In the genomic region with DNA sequence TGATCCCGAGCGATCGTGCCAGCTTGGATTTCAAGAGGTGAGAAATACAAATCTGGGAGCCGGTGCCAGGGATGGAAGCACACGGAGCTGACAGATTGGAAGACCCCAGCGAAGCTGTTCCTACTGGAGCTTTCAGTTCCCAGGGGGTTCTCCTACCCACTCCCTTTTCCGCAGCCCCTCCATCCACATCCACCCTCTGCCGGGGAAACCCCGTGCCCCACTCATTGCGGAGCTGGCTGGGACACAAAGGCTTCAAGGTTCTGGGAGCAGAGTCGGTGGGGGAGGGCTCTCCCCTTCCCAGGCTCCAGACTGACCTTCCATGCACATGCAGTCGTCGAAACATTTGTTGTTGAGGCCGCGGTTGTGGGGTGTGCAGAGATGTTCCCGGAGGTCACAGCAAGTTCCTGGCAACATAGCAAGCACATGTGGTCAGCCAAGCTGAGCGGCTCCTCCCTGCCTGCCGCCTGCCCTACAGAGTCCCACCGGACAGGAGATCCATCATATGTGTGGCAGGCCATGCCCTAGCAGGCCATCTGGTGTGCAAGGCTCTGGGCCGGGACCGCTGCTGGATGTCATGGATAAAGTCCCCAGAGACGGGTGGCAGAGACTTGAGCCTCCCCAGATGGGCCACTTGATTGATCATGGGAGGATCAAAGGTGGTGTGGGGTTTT, we compare ENCODE assay signal across 8 mouse cellular contexts. TPM values are rescaled to one million over a fixed set of nuclear protein-coding genes. Genes with fewer than 3 reads are reported as not detected.
DNase-seq lines count a peak whose midpoint lies in the region; ATAC-seq lines count a peak whose summit lies in the region.

No protein-coding gene starts in this region.

- peak overlapping the region; percentile 74 for H3K27ac ChIP-seq in forebrain, embryonic 16.5 days (ENCODE audit: low read length)
- no peak overlapping the region for H3K27ac ChIP-seq in neural tube, embryonic 12.5 days

- H3K4me2 ChIP-seq in forebrain, embryonic 16.5 days (ENCODE audit: low read length) = no peak overlapping the region
- H3K4me2 ChIP-seq in neural tube, embryonic 12.5 days (replicated peaks) = 0 out of 2 replicates have a peak overlapping the region, but pooled peaks have one; percentile 10

- no peak overlapping the region for H3K9ac ChIP-seq in forebrain, embryonic 16.5 days (replicated peaks; ENCODE audit: low read depth, low read length)
- no peak overlapping the region for H3K9ac ChIP-seq in neural tube, embryonic 12.5 days

- peaks cover 87% of the 10 kb centered on the region for H3K36me3 ChIP-seq in megakaryocyte, embryonic 14.5 days (replicated peaks; ENCODE audit: low read length)
- peaks cover 17% of the 10 kb centered on the region for H3K36me3 ChIP-seq in forebrain, embryonic 16.5 days (ENCODE audit: control insufficient read depth, insufficient read depth)
- H3K36me3 ChIP-seq in neural tube, embryonic 12.5 days = peaks cover 39% of the 10 kb centered on the region; the same call in 1 of the 2 replicates

- H3K4me1 ChIP-seq in megakaryocyte, embryonic 14.5 days = peaks cover 98% of the 10 kb centered on the region
- H3K4me1 ChIP-seq in forebrain, embryonic 16.5 days (replicated peaks; ENCODE audit: control insufficient read depth, insufficient read depth, low read length) = peaks cover 26% of the 10 kb centered on the region
- H3K4me1 ChIP-seq in neural tube, embryonic 12.5 days = peaks cover 13% of the 10 kb centered on the region

- no peaks in the 10 kb centered on the region for H3K27me3 ChIP-seq in megakaryocyte, embryonic 14.5 days (replicated peaks)
- no peaks in the 10 kb centered on the region for H3K27me3 ChIP-seq in forebrain, embryonic 16.5 days (replicated peaks; ENCODE audit: control insufficient read depth, insufficient read depth, low read length)
- H3K27me3 ChIP-seq in neural tube, embryonic 12.5 days (replicated peaks) = no peaks in the 10 kb centered on the region

- no peak for ATAC-seq in megakaryocyte, adult 5-6 weeks (ENCODE audit: poor library complexity, severe bottlenecking)
- peak; percentile 79 for ATAC-seq in forebrain, embryonic 16.5 days
- ATAC-seq in neural tube, embryonic 12.5 days (ENCODE audit: low FRiP score, low read depth) = peak; percentile 36

- 62% methylated on average over 22 of the region's 22 CpGs for WGBS in forebrain, embryonic 16.5 days
- WGBS in neural tube, embryonic 12.5 days = 51% methylated on average over 22 of the region's 22 CpGs

- H3K9me3 ChIP-seq in megakaryocyte, embryonic 14.5 days = no peaks in the 10 kb centered on the region
- no peaks in the 10 kb centered on the region for H3K9me3 ChIP-seq in forebrain, embryonic 16.5 days (ENCODE audit: control insufficient read depth, low read length)
- H3K9me3 ChIP-seq in neural tube, embryonic 12.5 days = no peaks in the 10 kb centered on the region

- peak overlapping the region; percentile 84 for H3K4me3 ChIP-seq in megakaryocyte, embryonic 14.5 days (replicated peaks)
- no peak overlapping the region for H3K4me3 ChIP-seq in forebrain, embryonic 16.5 days (replicated peaks; ENCODE audit: low read length)
- no peak overlapping the region for H3K4me3 ChIP-seq in neural tube, embryonic 12.5 days

- peak; percentile 94 for DNase-seq in heart, adult 11 months
- DNase-seq in heart, postnatal 4 days = no peak
- no peak for DNase-seq in left cerebral cortex, adult 9 months (ENCODE audit: low spot score in 2 of 2)
- DNase-seq in layer of hippocampus, adult 8-10 months (ENCODE audit: low spot score in 2 of 2) = no peak

RNA-seq across cellular contexts. Expression of a gene that starts 19.9 kb away (rescaled TPM):
- total RNA-seq in heart, postnatal 4 days (2021) = 10 to 100 TPM; 24.8 to 27.4 TPM
- 16.5 and 50.7 TPM in 2 replicates for polyA plus RNA-seq in megakaryocyte, embryonic 14.5 days (2012; ENCODE audit: insufficient read depth, low replicate concordance)
- total RNA-seq in megakaryocyte, adult 5-6 weeks (2015) = 13.8 and 19.0 TPM in 2 replicates
- total RNA-seq in megakaryocyte, adult 5-6 weeks (2017) = 31.9 and 36.0 TPM in 2 replicates
- 4.7 and 5.5 TPM in 2 replicates for polyA plus RNA-seq in forebrain, embryonic 16.5 days (2015; fragmentation: Nextera tagmentation; extraction: Ambion mirVana)
- polyA plus RNA-seq in neural tube, embryonic 12.5 days (2016; fragmentation: Nextera tagmentation; extraction: Ambion mirVana) = 9.4 and 10.2 TPM in 2 replicates
- total RNA-seq in layer of hippocampus, adult 8-10 months (2022) = 10 to 100 TPM in 2 of 4 experiments, 1 to 10 TPM in 2; 7.0 to 12.8 (median 9.1) TPM

RNA-seq across cellular contexts. Expression of a gene that starts 22.4 kb away (rescaled TPM):
- total RNA-seq in heart, postnatal 4 days (2021) = 10 to 100 TPM; 17.9 to 19.9 TPM
- polyA plus RNA-seq in megakaryocyte, embryonic 14.5 days (2012; ENCODE audit: insufficient read depth, low replicate concordance) = 26.0 and 35.6 TPM in 2 replicates
- total RNA-seq in megakaryocyte, adult 5-6 weeks (2015) = 21.9 and 25.3 TPM in 2 replicates
- total RNA-seq in megakaryocyte, adult 5-6 weeks (2017) = 3.6 and 5.9 TPM in 2 replicates
- 127 TPM in 2 replicates for polyA plus RNA-seq in forebrain, embryonic 16.5 days (2015; fragmentation: Nextera tagmentation; extraction: Ambion mirVana)
- 89.3 and 90.6 TPM in 2 replicates for polyA plus RNA-seq in neural tube, embryonic 12.5 days (2016; fragmentation: Nextera tagmentation; extraction: Ambion mirVana)
- total RNA-seq in layer of hippocampus, adult 8-10 months (2022) = 10 to 100 TPM; 12.5 to 17.7 (median 15.6) TPM

RNA-seq across cellular contexts. Expression of a gene that starts 22.7 kb away (rescaled TPM):
- total RNA-seq in heart, postnatal 4 days (2021) = not detected
- 4.1 and 4.9 TPM in 2 replicates for polyA plus RNA-seq in megakaryocyte, embryonic 14.5 days (2012; ENCODE audit: insufficient read depth, low replicate concordance)
- total RNA-seq in megakaryocyte, adult 5-6 weeks (2015) = not detected in 2 replicates
- 0.04 TPM in 1 of 2 replicates, not detected in the other for total RNA-seq in megakaryocyte, adult 5-6 weeks (2017)
- 22.7 and 23.5 TPM in 2 replicates for polyA plus RNA-seq in forebrain, embryonic 16.5 days (2015; fragmentation: Nextera tagmentation; extraction: Ambion mirVana)
- polyA plus RNA-seq in neural tube, embryonic 12.5 days (2016; fragmentation: Nextera tagmentation; extraction: Ambion mirVana) = 11.8 and 12.4 TPM in 2 replicates
- under 1 TPM; 0.23 to 0.37 (median 0.26) TPM for total RNA-seq in layer of hippocampus, adult 8-10 months (2022)

RNA-seq across cellular contexts. Expression of a gene that starts 44.2 kb away (rescaled TPM):
- total RNA-seq in heart, postnatal 4 days (2021) = 10 to 100 TPM; 24.7 to 26.3 TPM
- 110 and 123 TPM in 2 replicates for polyA plus RNA-seq in megakaryocyte, embryonic 14.5 days (2012; ENCODE audit: insufficient read depth, low replicate concordance)
- 29.3 and 30.8 TPM in 2 replicates for total RNA-seq in megakaryocyte, adult 5-6 weeks (2015)
- total RNA-seq in megakaryocyte, adult 5-6 weeks (2017) = 13.5 and 16.8 TPM in 2 replicates
- polyA plus RNA-seq in forebrain, embryonic 16.5 days (2015; fragmentation: Nextera tagmentation; extraction: Ambion mirVana) = 14.4 and 17.7 TPM in 2 replicates
- polyA plus RNA-seq in neural tube, embryonic 12.5 days (2016; fragmentation: Nextera tagmentation; extraction: Ambion mirVana) = 13.9 and 16.1 TPM in 2 replicates
- total RNA-seq in layer of hippocampus, adult 8-10 months (2022) = 10 to 100 TPM; 29.4 to 34.0 (median 31.1) TPM

RNA-seq across cellular contexts. Expression of a gene that starts 52.5 kb away (rescaled TPM):
- 10 to 100 TPM; 18.2 to 22.7 TPM for total RNA-seq in heart, postnatal 4 days (2021)
- polyA plus RNA-seq in megakaryocyte, embryonic 14.5 days (2012; ENCODE audit: insufficient read depth, low replicate concordance) = 3.8 and 7.4 TPM in 2 replicates
- 0.93 TPM in 1 of 2 replicates, not detected in the other for total RNA-seq in megakaryocyte, adult 5-6 weeks (2015)
- total RNA-seq in megakaryocyte, adult 5-6 weeks (2017) = 0.61 and 0.77 TPM in 2 replicates
- polyA plus RNA-seq in forebrain, embryonic 16.5 days (2015; fragmentation: Nextera tagmentation; extraction: Ambion mirVana) = 60.3 and 67.1 TPM in 2 replicates
- 79.5 and 82.3 TPM in 2 replicates for polyA plus RNA-seq in neural tube, embryonic 12.5 days (2016; fragmentation: Nextera tagmentation; extraction: Ambion mirVana)
- total RNA-seq in layer of hippocampus, adult 8-10 months (2022) = 100 to 1,000 TPM; 136 to 157 (median 147) TPM
